Mouse (Mus musculus) thymus, postnatal 0 days (tissue): Measurements from ENCODE around the gene Rtf2. TPM values are rescaled to one million over a fixed set of nuclear protein-coding genes. Genes with fewer than 3 reads are reported as not detected.
A peak's percentile ranks its signal among the peaks of the same experiment; 100 is the strongest.

Experiments
- DNase-seq: peaks from one replicate; pipeline ENCODE4 v3.0.0-alpha.2; 2015; ENCODE audit warnings: low spot score
- polyA plus RNA-seq: library from polyadenylated mRNA; unstranded; fragments of >200 nt; fragmentation: Nextera tagmentation; extraction: Ambion mirVana; gene quantifications from 2 replicates; pipeline ENCODE4 v1.2.1, GENCODE M21; 2015

Rtf2 gene
- polyA plus RNA-seq, 1 experiment from 2014 or later = 144 TPM

DNA sequence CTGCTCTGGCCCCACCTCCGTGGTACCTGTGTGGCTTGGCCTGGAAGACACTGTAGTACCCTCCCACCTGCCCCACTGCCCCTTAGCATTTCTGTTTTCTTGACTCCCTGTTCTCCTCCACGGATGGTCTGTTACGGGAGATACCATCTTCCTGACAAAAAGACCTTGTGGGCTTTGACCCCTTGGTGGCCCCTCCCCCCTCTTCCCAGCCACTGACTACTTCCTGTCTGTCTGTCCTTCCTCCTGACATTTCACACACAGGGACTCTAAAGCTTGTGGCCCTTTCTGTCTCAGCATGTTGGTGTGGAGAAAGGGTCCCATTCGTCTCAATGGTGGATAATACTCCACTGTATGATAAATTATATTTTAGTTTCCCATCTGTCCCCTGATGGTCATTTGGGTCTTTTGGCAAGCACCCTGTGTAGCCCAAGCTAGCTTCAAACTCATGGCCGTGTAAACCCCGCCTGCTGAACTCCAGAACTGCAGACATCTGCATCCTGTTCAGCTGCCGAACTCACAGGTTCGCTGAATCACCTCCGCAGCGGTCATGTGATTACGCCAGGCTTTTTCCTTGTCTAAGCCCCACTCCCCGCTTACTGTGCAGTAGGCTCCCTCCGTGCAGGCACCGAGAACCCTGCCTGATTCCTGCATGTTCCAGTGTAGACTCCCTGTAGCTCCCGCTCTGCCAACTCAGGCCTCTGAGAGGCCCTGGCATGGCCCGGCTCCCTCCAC, 41.5 kb downstream of the Rtf2 start:
- DNase-seq = no peak

DNA sequence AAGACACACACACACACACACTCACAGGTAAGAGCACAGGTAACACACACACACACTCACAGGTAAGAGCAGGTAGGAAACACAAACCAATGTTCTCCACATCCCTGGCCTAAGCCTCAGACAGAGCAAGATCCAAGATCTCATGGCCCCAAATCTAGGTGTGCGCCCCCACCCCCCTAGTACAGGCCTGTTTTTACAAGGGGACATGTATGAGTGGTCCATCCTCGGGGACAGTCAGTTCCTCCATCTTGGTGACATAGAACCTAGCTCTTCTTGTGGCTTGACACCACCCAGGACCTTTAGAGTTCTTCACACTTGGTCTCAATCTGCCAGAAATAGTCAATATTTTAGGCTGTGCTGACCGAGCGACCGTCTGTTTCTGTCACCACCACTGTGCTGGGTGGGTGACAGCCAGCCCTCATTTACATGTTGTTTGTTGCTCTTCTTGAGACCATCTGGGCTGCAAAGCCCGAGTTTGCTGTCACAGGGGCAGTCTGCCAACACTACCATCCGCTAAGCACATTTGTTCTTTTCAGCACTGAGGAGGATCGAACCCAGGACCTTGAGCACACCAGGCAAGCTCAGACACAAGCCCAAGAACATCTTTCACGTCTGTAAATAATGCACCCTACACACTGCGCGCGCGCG, 43.5 kb downstream of the Rtf2 start:
- DNase-seq = no peak

DNA sequence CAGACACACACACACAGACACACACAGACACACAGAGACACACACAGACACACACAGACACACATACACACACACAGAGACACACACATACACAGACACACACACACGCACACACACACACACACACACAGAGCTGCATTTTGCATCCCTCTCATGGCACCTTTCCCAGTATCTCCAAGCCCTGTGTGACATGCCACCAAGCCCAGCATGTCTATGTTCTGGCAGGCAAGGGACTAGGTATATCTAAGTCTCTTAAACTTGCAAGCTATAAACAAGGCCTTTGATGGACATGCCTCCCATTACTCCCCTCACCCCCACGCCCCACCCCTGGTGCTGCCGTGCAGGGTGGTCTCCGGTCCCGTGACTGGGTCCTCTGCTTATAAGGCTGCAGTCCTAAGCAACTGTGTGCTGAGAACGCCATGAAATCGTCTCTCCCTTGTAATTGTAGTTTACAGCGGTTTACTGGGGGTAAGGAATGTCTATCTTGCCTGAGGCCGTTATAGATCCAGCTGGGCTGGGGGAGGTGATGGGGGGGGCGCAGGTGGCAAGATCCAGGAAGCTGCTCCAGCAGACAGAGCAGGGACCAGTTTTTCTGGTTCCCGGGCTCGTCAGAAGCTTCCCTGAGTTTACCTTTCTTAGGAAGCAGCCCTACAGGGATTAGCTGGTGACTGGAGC, 44.5 kb downstream of the Rtf2 start:
- no peak for DNase-seq

DNA sequence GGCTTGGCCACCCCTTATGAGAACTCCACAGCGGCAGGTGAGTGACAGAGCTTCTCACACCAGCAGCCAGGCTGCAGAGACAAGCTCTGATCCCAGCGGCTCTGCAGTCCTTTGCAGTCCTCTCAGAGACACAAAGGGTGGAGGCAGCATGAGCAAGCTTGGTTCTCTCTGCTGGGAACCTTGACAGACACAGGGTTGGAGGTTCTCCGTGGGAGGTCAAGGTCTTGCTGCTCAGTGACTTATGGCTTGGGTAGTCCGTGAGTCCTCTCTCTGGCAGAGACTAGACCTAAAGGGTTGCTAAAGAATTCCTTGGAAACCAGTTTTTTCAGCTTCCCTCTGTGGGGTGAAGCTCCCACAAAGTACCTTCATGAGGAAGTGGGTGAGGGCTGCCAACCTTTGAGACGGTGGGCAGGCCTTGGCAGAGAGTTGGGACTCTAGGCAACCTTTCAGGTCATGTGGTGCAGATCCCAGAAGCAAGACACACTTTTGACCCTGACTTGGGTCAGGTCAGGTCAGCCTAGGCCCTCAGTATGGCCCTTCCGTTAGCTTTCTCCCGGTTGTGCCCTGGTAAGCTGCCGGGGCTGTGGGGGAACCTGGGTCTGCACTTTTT, 56.5 kb downstream of the Rtf2 start:
- no peak for DNase-seq

DNA sequence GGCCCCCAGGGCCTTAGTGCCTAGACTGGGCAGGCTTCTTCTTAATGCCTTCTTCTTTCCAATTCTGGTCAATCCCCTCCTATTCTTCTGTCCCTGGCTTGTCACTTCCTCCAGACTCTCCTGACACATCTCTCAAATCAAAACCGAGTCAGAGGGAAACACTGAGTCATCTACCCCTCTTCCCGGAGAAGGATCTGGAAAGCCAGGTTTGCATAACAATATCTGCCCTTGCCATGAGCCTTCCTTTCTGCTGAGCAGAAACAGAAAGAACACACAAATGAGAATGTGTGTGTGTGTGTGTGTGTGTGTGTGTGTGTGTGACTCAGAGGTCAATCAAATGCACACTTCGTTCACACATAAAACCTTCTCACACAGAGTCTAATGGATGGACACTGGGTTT, 58.5 kb downstream of the Rtf2 start:
- no peak for DNase-seq

DNA sequence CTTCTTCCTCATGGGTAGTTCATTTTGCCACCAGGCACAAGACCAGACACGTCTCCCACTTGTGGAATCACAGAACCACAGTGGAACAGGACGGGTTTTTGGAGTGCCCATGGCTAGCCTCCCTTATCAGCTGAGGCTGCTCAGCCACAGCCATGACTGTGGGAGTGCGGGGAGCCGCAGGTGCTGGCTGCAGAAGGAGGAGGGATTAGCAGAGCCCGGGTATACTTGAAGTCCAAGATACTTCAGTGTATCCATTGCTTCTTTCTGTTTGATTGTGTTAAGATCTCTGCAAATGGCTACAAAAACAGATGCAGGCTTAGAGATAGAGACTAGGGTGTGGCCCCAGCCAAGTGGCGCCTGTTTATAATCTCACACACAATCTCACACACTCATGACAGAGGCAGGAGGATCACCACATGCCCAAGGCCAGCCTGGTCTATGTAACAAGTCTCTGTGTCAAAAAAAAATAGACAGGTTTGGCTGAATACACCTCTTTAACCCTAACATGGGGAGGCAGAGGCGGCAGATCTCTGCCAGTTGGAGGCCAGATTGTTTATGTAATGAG, 60.5 kb downstream of the Rtf2 start:
- no peak for DNase-seq

DNA sequence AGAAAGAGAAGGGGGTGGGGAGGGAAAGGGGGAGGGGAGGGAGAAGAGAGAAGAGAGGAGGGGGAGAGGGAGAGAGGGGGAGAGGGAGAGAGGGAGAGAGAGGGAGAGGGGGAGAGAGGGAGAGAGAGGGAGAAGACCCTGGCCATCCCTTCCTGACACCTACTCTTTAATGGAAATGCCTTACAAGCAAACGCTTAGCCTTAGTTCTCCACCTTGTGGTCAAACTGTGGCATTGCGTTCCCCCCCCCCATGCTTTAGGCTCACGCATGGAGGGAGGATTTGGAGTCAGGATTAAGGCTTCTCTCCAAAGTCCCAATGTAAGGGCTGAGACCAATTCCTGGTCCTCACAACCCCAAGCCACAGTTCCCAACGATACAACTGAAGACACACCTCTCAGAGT, 61.0 kb downstream of the Rtf2 start:
- peak; percentile 59 for DNase-seq

DNA sequence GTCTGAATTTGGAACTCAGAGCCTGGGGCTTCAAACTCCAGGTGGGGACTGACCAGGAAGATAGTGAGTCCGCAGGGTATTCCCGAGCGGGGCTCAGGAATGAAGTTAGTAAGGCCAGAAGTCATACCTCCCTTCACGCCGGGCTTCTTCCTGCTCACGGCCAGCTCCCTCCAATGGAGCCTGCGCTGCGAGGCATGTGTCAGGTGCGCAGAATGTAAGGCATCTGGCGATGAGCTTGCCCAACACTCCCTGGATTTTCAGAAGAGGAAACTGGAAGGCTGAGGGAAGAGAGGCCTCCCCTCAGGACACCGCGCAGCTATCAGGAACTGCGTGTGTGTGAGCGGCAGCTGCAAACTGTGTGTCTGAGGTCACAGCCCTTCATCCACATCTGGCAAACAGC, 61.8 kb downstream of the Rtf2 start:
- no peak for DNase-seq

DNA sequence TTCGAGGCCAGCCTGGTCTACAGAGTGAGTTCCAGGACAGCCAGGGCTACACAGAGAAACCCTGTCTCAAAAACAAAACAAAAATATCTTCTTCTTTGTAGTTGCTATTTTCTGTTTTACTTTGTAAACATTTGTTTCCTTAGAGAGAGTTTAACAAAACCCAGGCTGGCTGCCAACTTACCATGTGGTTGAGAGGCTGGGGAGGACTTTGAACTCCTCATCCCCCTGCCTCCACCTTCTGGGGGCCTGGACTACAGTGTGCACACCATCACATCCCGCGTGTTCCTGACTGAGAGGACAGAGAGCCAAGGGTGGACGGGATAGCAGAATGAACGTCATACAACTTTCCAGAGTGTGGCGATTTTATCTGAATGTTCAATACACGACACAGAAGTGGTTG, 65.8 kb downstream of the Rtf2 start:
- no peak for DNase-seq

DNA sequence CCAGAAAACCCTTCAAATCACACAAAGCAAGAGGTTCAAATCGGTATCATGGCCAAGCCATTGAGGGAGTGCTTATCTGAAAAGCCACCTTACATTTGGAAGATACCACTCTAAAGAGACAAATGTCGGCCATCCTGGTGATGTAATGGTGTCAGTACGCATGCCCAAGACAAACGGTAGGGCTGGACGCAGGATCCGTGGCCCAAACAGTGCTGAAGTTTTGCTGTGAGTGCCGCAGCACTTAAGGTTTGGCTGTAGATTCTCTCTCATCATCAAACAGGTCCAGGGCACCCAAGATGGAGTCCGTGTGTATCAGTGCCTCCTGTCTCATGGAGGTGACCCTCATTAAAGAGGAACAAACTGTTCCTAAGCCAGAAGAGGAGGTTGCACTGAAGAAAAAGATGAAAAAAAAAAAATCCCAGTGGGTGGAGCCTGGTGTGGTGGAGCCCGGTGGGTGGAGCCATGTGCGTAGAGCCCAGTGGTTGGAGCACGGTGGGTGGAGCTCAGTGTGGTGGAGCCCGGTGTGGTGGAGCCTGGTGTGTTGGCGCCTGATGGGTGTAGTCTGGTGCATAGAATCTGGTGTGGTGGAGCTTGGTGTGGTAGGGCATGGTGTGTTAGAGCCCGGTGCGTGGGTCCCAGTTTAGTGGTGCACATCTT, 69.8 kb downstream of the Rtf2 start:
- no peak for DNase-seq

DNA sequence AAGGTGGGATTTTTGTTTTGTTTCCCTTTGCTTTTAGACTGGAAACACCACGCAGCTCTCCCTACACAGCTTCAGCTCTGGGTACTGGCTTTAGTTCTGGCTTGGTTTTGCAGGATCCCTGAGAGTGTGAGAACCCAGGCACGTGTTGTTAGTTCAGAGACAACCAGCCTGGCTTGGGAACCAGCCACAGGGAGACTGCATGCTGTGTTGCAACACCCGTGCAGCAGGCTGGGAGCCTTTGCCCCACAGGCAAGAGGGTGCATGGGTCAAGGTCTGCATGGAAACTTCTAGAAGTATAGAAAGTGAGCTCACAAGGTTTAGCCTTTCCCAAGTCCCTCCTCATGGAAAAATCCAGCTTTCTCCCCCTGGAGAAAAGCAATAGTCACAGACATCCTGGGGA, 70.5 kb downstream of the Rtf2 start:
- DNase-seq = no peak

DNA sequence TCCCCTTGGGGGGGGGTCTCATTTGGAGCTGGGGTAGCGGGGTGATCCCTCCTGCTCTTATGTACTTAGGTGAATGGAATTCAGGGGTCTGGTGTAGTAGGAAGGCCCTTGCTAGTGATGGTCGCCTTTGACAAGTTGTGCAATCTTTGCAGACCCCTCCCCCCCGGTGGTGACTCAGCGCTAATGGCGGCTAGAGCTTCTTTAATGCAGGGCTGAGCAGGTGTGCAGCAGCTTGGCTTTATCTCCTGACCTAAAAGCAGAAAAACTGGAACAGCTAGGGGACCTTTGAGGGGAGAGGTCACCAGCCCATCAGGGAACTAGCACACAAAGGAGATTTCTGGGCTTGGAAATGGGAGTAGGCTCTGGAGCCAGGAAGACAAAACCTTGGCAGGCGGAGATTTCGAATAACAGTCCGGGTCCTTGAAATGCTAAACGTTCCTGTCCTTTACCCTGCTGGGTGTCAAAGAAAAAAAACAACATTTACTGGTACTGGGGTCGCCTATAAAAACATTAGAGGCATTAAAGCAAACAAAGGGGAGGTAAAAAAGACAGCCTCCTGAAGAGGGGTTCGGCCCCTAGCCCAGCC, 76.1 kb downstream of the Rtf2 start:
- no peak for DNase-seq

Other genes starting within 250 kb of the Rtf2 start
- not detected in 2 replicates for gene Mc3r, start 192.1 kb upstream of the Rtf2 start, polyA plus RNA-seq
- 4.9 and 5.1 TPM in 2 replicates for gene Fam210b, start 95.0 kb upstream of the Rtf2 start, polyA plus RNA-seq
- gene Aurka, start 70.0 kb upstream of the Rtf2 start, polyA plus RNA-seq = 107 and 108 TPM in 2 replicates
- 48.5 and 55.2 TPM in 2 replicates for gene Cstf1, start 69.9 kb upstream of the Rtf2 start, polyA plus RNA-seq
- gene Cass4, start 46.8 kb upstream of the Rtf2 start, polyA plus RNA-seq = 2.3 and 2.4 TPM in 2 replicates
- gene Gcnt7, start 18.0 kb downstream of the Rtf2 start, polyA plus RNA-seq = 0.84 and 2.0 TPM in 2 replicates
- gene Fam209, start 32.0 kb downstream of the Rtf2 start, polyA plus RNA-seq = 0.90 and 1.0 TPM in 2 replicates
- 0.93 and 0.98 TPM in 2 replicates for gene Tfap2c, start 109.0 kb downstream of the Rtf2 start, polyA plus RNA-seq